Mouse (Mus musculus) bone marrow macrophage, adult 2 months (primary cell): ENCODE measurements at regions not wholly inside any gene's neighbourhood (a gene's known extent, or its start where the extent isn't known, plus 50 kb on each side); places are given as distances from the start of the nearest gene placed in this dataset.
"Not testable (repeated sequence)": the region's sequence is repeated elsewhere in the genome, so short reads cannot be mapped to it uniquely, and the experiment has no call there.

ENCODE experiments used
- CTCF ChIP-seq: IDR thresholded peaks from 2 replicates; pipeline ENCODE4 v1.5.1; 2012; ENCODE audit warnings: low read depth, mild to moderate bottlenecking, low read length, moderate library complexity
- POLR2A ChIP-seq: IDR thresholded peaks from 2 replicates; pipeline ENCODE4 v1.6.1; 2012; ENCODE audit warnings: mild to moderate bottlenecking, low read depth, low read length, borderline replicate concordance

DNA sequence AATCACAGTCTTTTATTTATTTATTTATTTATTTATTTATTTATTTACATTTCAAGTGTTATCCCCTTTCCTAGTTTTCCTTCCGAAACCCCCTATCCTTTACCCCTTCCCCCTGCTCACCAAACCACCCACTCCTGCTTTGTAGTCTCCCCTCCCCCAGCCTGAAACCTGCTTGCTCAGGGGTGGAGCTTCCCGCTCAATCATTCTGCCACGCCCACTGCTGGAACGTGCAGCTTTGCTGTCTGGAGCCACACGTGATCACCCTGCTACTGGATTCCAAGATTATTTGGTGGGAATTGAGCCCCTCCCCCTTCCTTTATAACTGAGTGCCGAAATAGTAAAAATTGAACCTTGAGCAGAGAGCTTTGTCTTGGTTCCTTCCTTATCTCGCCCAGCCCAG lies 122.2 kb downstream of the Twistnb start:
- not testable (repeated sequence) for TF ChIP-seq POLR2A, CTCF
